Comparison of ENCODE assay signal across 8 mouse cellular contexts in genomic region chr3:88591950-88592731, GRCm38 (mm10). TPM values are rescaled to one million over a fixed set of nuclear protein-coding genes. Genes with fewer than 3 reads are reported as not detected.
DNase-seq lines count a peak whose midpoint lies in the region; ATAC-seq lines count a peak whose summit lies in the region.

No protein-coding gene starts in this region.

- peak; percentile 49 to 64 for DNase-seq in left cerebral cortex, postnatal 14 days (ENCODE audit: low spot score in 2 of 2)
- DNase-seq in left cerebral cortex, postnatal 10 days (ENCODE audit: extremely low spot score in 1 of 2, low spot score in 2 of 2): no peak
- peak; percentile 83 for DNase-seq in MN1 (ENCODE audit: low spot score)
- peak; percentile 57 for DNase-seq in embryo, embryonic 11.5 days (ENCODE audit: low read depth, low spot score)
- peak; percentile 83 for DNase-seq in hindbrain, embryonic 11.5 days (ENCODE audit: low spot score)
- DNase-seq in liver, embryonic 11.5 days (ENCODE audit: low spot score): no peak
- peak; percentile 54 to 61 for DNase-seq in natural killer cell, adult 2 months (ENCODE audit: low spot score in 2 of 2)
- no peak for DNase-seq in gastrocnemius, postnatal 14 days

- H3K27ac ChIP-seq in hindbrain, embryonic 11.5 days (ENCODE audit: low read depth, low read length): no peak overlapping the region
- H3K27ac ChIP-seq in liver, embryonic 11.5 days (ENCODE audit: low read depth, low read length): no peak overlapping the region

- 0 out of 2 replicates have a peak overlapping the region, but pooled peaks have one; percentile 8 for H3K9ac ChIP-seq in hindbrain, embryonic 11.5 days (ENCODE audit: low read depth, low read length)
- no peak overlapping the region; the same call in 1 of the 2 replicates for H3K9ac ChIP-seq in liver, embryonic 11.5 days (ENCODE audit: low read depth, low read length)

- H3K4me3 ChIP-seq in hindbrain, embryonic 11.5 days (ENCODE audit: low read depth, low read length): no peak overlapping the region
- H3K4me3 ChIP-seq in liver, embryonic 11.5 days (ENCODE audit: low read depth, low read length): no peak overlapping the region

- ATAC-seq in hindbrain, embryonic 11.5 days (ENCODE audit: low FRiP score): no peak
- ATAC-seq in liver, embryonic 11.5 days (replicated peaks; ENCODE audit: low FRiP score): peak; percentile 54

- 0 out of 2 replicates have a peak, but pooled peaks cover 4% of the 10 kb centered on the region for H3K36me3 ChIP-seq in hindbrain, embryonic 11.5 days (ENCODE audit: control insufficient read depth, insufficient read depth, low read length)
- H3K36me3 ChIP-seq in liver, embryonic 11.5 days (ENCODE audit: control insufficient read depth, insufficient read depth, low read length): peaks cover 16% of the 10 kb centered on the region; the same call in 1 of the 2 replicates

- intact Hi-C loops in left cerebral cortex, postnatal 14 days (cut with DNase I): no loop called here
- intact Hi-C loops in left cerebral cortex, postnatal 10 days (cut with DNase I): no loop called here
- intact Hi-C loops in gastrocnemius, postnatal 14 days (cut with DNase I; ENCODE audit: low total_unique reads): no loop called here

- no peaks in the 10 kb centered on the region for H3K9me3 ChIP-seq in hindbrain, embryonic 11.5 days (ENCODE audit: control insufficient read depth, low read length)
- H3K9me3 ChIP-seq in liver, embryonic 11.5 days (ENCODE audit: control insufficient read depth, low read length): no peaks in the 10 kb centered on the region

- no peaks in the 10 kb centered on the region for H3K4me1 ChIP-seq in hindbrain, embryonic 11.5 days (replicated peaks; ENCODE audit: control insufficient read depth, insufficient read depth, low read length)
- peaks cover 6% of the 10 kb centered on the region for H3K4me1 ChIP-seq in liver, embryonic 11.5 days (replicated peaks; ENCODE audit: control insufficient read depth, insufficient read depth, low read length)

- no peak overlapping the region for H3K4me2 ChIP-seq in hindbrain, embryonic 11.5 days (replicated peaks; ENCODE audit: low read depth, low read length)
- peak overlapping the region; percentile 33; the same call in 1 of the 2 replicates for H3K4me2 ChIP-seq in liver, embryonic 11.5 days

- 33% methylated on average over 9 of the region's 9 CpGs for WGBS in hindbrain, embryonic 11.5 days
- WGBS in liver, embryonic 11.5 days: 36% methylated on average over 9 of the region's 9 CpGs

- H3K27me3 ChIP-seq in hindbrain, embryonic 11.5 days (ENCODE audit: control insufficient read depth, insufficient read depth, low read length): no peaks in the 10 kb centered on the region
- no peaks in the 10 kb centered on the region for H3K27me3 ChIP-seq in liver, embryonic 11.5 days (replicated peaks; ENCODE audit: control insufficient read depth, insufficient read depth, low read length)

RNA-seq across cellular contexts. Expression of gene Arhgef2, which starts 13.6 kb away (rescaled TPM):
- total RNA-seq in left cerebral cortex, postnatal 14 days (2021): 100 to 1,000 TPM; 310 to 316 TPM
- 100 to 1,000 TPM; 257 to 264 TPM for total RNA-seq in left cerebral cortex, postnatal 10 days (2021)
- polyA plus RNA-seq in hindbrain, embryonic 11.5 days (2014; fragmentation: Nextera tagmentation; extraction: Ambion mirVana): 149 and 181 TPM in 2 replicates
- polyA plus RNA-seq in liver, embryonic 11.5 days (2014; fragmentation: Nextera tagmentation; extraction: Ambion mirVana): 64.3 and 66.3 TPM in 2 replicates
- total RNA-seq in gastrocnemius, postnatal 14 days (2021): 10 to 100 TPM; 42.5 to 48.1 TPM

RNA-seq across cellular contexts. Expression of gene Ssr2, which starts 16.5 kb away (rescaled TPM):
- 100 to 1,000 TPM; 114 to 123 TPM for total RNA-seq in left cerebral cortex, postnatal 14 days (2021)
- total RNA-seq in left cerebral cortex, postnatal 10 days (2021): 100 to 1,000 TPM; 127 to 128 TPM
- polyA plus RNA-seq in hindbrain, embryonic 11.5 days (2014; fragmentation: Nextera tagmentation; extraction: Ambion mirVana): 152 and 169 TPM in 2 replicates
- 306 and 307 TPM in 2 replicates for polyA plus RNA-seq in liver, embryonic 11.5 days (2014; fragmentation: Nextera tagmentation; extraction: Ambion mirVana)
- 10 to 100 TPM; 80.7 to 98.2 TPM for total RNA-seq in gastrocnemius, postnatal 14 days (2021)

RNA-seq across cellular contexts. Expression of gene Ubqln4, which starts 38.6 kb away (rescaled TPM):
- 10 to 100 TPM; 91.2 to 91.6 TPM for total RNA-seq in left cerebral cortex, postnatal 14 days (2021)
- total RNA-seq in left cerebral cortex, postnatal 10 days (2021): 10 to 100 TPM; 78.8 to 82.6 TPM
- 62.6 and 66.3 TPM in 2 replicates for polyA plus RNA-seq in hindbrain, embryonic 11.5 days (2014; fragmentation: Nextera tagmentation; extraction: Ambion mirVana)
- polyA plus RNA-seq in liver, embryonic 11.5 days (2014; fragmentation: Nextera tagmentation; extraction: Ambion mirVana): 65.8 and 67.7 TPM in 2 replicates
- 10 to 100 TPM; 42.0 to 45.5 TPM for total RNA-seq in gastrocnemius, postnatal 14 days (2021)

RNA-seq across cellular contexts. Expression of gene Lamtor2, which starts 39.3 kb away (rescaled TPM):
- 100 to 1,000 TPM; 108 to 109 TPM for total RNA-seq in left cerebral cortex, postnatal 14 days (2021)
- total RNA-seq in left cerebral cortex, postnatal 10 days (2021): 100 to 1,000 TPM; 109 to 110 TPM
- 76.1 and 93.9 TPM in 2 replicates for polyA plus RNA-seq in hindbrain, embryonic 11.5 days (2014; fragmentation: Nextera tagmentation; extraction: Ambion mirVana)
- 111 and 120 TPM in 2 replicates for polyA plus RNA-seq in liver, embryonic 11.5 days (2014; fragmentation: Nextera tagmentation; extraction: Ambion mirVana)
- total RNA-seq in gastrocnemius, postnatal 14 days (2021): 10 to 100 TPM; 78.3 to 80.4 TPM

RNA-seq across cellular contexts. Expression of gene Rab25, which starts 44.0 kb away (rescaled TPM):
- not detected for total RNA-seq in left cerebral cortex, postnatal 14 days (2021)
- total RNA-seq in left cerebral cortex, postnatal 10 days (2021): not detected
- polyA plus RNA-seq in hindbrain, embryonic 11.5 days (2014; fragmentation: Nextera tagmentation; extraction: Ambion mirVana): 1.1 and 1.8 TPM in 2 replicates
- 1.1 and 1.2 TPM in 2 replicates for polyA plus RNA-seq in liver, embryonic 11.5 days (2014; fragmentation: Nextera tagmentation; extraction: Ambion mirVana)
- not detected for total RNA-seq in gastrocnemius, postnatal 14 days (2021)

Comparison
In these comparisons a context has a peak if more than half of its experiments do, and no peak if none do; other contexts are left out.
1. DNase-seq: peak in left cerebral cortex, postnatal 14 days (2 of 2), MN1 (single experiment), embryo, embryonic 11.5 days (single experiment), hindbrain, embryonic 11.5 days (single experiment) and natural killer cell, adult 2 months (2 of 2); none in left cerebral cortex, postnatal 10 days (0 of 2), liver, embryonic 11.5 days (single experiment) and gastrocnemius, postnatal 14 days (single experiment).
2. RNA of gene Arhgef2, which starts 13.6 kb away (total RNA-seq): 310 to 316 TPM in left cerebral cortex, postnatal 14 days and 257 to 264 TPM in left cerebral cortex, postnatal 10 days; 42.5 to 48.1 TPM in gastrocnemius, postnatal 14 days; every median in the first group is over 4 times any median in the second.